In the genomic region with DNA sequence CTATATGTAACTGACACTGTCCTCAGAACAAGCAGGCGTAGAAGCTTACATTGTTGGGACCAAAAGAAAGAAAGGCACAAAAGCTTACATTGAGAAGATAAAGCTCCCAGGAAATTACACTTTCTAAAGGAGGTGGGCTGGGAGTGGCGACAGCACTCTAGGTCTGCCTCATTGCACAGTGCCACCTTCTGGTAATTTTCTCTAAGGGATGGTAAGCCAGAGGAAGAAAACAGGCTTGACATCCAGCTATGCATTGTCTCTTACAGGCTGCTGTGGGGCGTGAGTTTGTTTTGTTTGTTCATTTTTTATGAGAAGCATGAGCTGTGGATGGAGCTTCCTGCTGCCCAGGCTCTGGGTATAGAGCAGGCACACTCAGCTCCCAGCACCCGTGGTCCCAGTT, we compare ENCODE assay signal across 11 mouse cellular contexts. TPM values are rescaled to one million over a fixed set of nuclear protein-coding genes. Genes with fewer than 3 reads are reported as not detected.
A peak's percentile ranks its signal among the peaks of the same experiment; 100 is the strongest.
DNase-seq lines count a peak whose midpoint lies in the region; ATAC-seq lines count a peak whose summit lies in the region.
"Had no signal": no experiment of that assay in that cellular context is flagged by ENCODE, and none has a peak within 500 bp of the region (broad histone marks: within the 10 kb centered on the region; RNA-seq: fewer than 3 reads in every experiment).

No protein-coding gene starts in this region.

- ATAC-seq in frontal cortex, adult (ENCODE audit: low TSS enrichment): peak; percentile 69
- no peak for ATAC-seq in granulocyte monocyte progenitor cell, adult 5-6 weeks (replicated peaks; ENCODE audit: poor library complexity, severe bottlenecking)

- DNase-seq in frontal cortex, postnatal 14 days (ENCODE audit: low spot score in 2 of 2): no peak
- peak; percentile 15 to 22 for DNase-seq in left cerebral cortex, postnatal 14 days (ENCODE audit: low spot score in 2 of 2)
- DNase-seq in left cerebral cortex, postnatal 10 days (ENCODE audit: extremely low spot score in 1 of 2, low spot score in 2 of 2): no peak
- peak; percentile 2 for DNase-seq in ES-CJ7 (ENCODE audit: low read depth, low spot score)
- peak; percentile 41 for DNase-seq in brain, adult 2 months (ENCODE audit: low read depth, low spot score)
- no peak for DNase-seq in adrenal gland, adult 2 months
- DNase-seq: gastrocnemius, postnatal 10 days; heart, postnatal 36 days; kidney, postnatal 14 days had no signal

- intact Hi-C loops in left cerebral cortex, postnatal 14 days (cut with DNase I): no loop called here
- intact Hi-C loops in left cerebral cortex, postnatal 10 days (cut with DNase I): no loop called here

RNA-seq across cellular contexts. Expression of a gene that starts 50.1 kb away (rescaled TPM):
- total RNA-seq in left cerebral cortex, postnatal 14 days (2021): 10 to 100 TPM; 24.7 to 36.3 TPM
- total RNA-seq in left cerebral cortex, postnatal 10 days (2021): 10 to 100 TPM; 25.2 to 34.4 TPM
- total RNA-seq in granulocyte monocyte progenitor cell, adult 5-6 weeks (2014; fragmentation: Nextera tagmentation): 80.9 and 102 TPM in 2 replicates
- 60.4 and 69.2 TPM in 2 replicates for total RNA-seq in granulocyte monocyte progenitor cell, adult 5-6 weeks (2017)
- 10 to 100 TPM; 25.9 to 30.3 TPM for total RNA-seq in adrenal gland, adult 2 months (2021)
- polyA plus RNA-seq in adrenal gland, adult 2 months (2012; rRNA removed): 12.0 and 17.1 TPM in 2 replicates

Comparison
In these comparisons a context has a peak if more than half of its experiments do, and no peak if none do; other contexts are left out.
1. DNase-seq: peak in left cerebral cortex, postnatal 14 days (2 of 2), ES-CJ7 (single experiment) and brain, adult 2 months (single experiment); none in frontal cortex, postnatal 14 days (0 of 2), left cerebral cortex, postnatal 10 days (0 of 2) and adrenal gland, adult 2 months (single experiment).